Mouse (Mus musculus) stomach, postnatal 0 days (tissue): ENCODE data around the gene Arhgap4. TPM values are rescaled to one million over a fixed set of nuclear protein-coding genes. Genes with fewer than 3 reads are reported as not detected.

Experiments used
- ATAC-seq: fragments of 200-750 bp; cut with Nextera tagmentation; 2 replicates; pipeline ENCODE4 v1.8.0; 2017; ENCODE audit not compliant: low FRiP score, low TSS enrichment
- DNase-seq: peaks from one replicate; pipeline ENCODE4 v3.0.0-alpha.2; 2016; ENCODE audit warnings: low spot score
- H3K27ac ChIP-seq: fragments of 300-500 bp; sonication (generic); replicated peaks from 2 replicates; pipeline ENCODE4 v1.5.1; 2014; ENCODE audit warnings: mild to moderate bottlenecking, control low read depth
- H3K27me3 ChIP-seq: fragments of 300-500 bp; sonication (generic); 2 replicates; pipeline ENCODE4 v1.6.1; 2014; ENCODE audit warnings: low read length; ENCODE audit not compliant: control insufficient read depth, insufficient read depth
- H3K36me3 ChIP-seq: fragments of 300-500 bp; sonication (generic); 2 replicates; pipeline ENCODE4 v1.6.1; 2014; ENCODE audit warnings: low read length, mixed read lengths; ENCODE audit not compliant: control insufficient read depth, insufficient read depth
- H3K4me1 ChIP-seq: fragments of 300-500 bp; sonication (generic); replicated peaks from 2 replicates; pipeline ENCODE4 v1.6.1; 2014; ENCODE audit warnings: antibody characterized with exemption; ENCODE audit not compliant: control insufficient read depth, insufficient read depth
- H3K4me2 ChIP-seq: fragments of 300-500 bp; sonication (generic); replicated peaks from 2 replicates; pipeline ENCODE4 v1.6.1; 2014; ENCODE audit warnings: low read depth, mild to moderate bottlenecking, control low read depth, moderate library complexity
- H3K4me3 ChIP-seq: fragments of 300-500 bp; sonication (generic); 2 replicates; pipeline ENCODE4 v1.5.1; 2014; ENCODE audit warnings: low read depth, low read length, control low read depth
- H3K9ac ChIP-seq: fragments of 300-500 bp; sonication (generic); 2 replicates; pipeline ENCODE4 v1.6.1; 2014; ENCODE audit warnings: mild to moderate bottlenecking, low read length, control low read depth, mixed read lengths
- H3K9me3 ChIP-seq: fragments of 300-500 bp; sonication (generic); 2 replicates; pipeline ENCODE4 v1.6.1; 2016; ENCODE audit warnings: low read length; ENCODE audit not compliant: control insufficient read depth
- CTCF ChIP-seq: IDR thresholded peaks from 2 replicates; pipeline ENCODE4 v1.5.1; 2016; ENCODE audit warnings: antibody characterized with exemption, low read depth, mild to moderate bottlenecking, moderate library complexity
- EP300 ChIP-seq: optimal IDR thresholded peaks from 2 replicates; pipeline ENCODE3; 2016; ENCODE audit warnings: antibody characterized with exemption
- WGBS: fragments of 180-500 bp; shearing (Covaris S2); extraction: QIAGEN DNeasy Blood & Tissue Kit; methylation state at CpG from one replicate; pipeline ENCODE4 v1.1.7; 2014; 5-methylcytosine and 5-hydroxymethylcytosine counted together
- polyA plus RNA-seq: library from polyadenylated mRNA; unstranded; fragments of >200 nt; fragmentation: Nextera tagmentation; extraction: Ambion mirVana; gene quantifications from 2 replicates; pipeline ENCODE4 v1.2.1, GENCODE M21; 2015

The Arhgap4 gene
- polyA plus RNA-seq, 1 experiment from 2014 or later: 1.2 TPM

GRCm38 (mm10) chrX:73966248-73967176 lies 44.8 kb upstream of the Arhgap4 start, which contains the start of gene Hcfc1:
Gene Hcfc1 (minus strand): TSS chrX:73966357.
- peak within 1 kb of the TSS; percentile 76 for H3K9ac ChIP-seq
- peak within 1 kb of the TSS; percentile 59 for H3K4me2 ChIP-seq
- peak; percentile 85 for ATAC-seq
- peak; percentile 90 for DNase-seq
- H3K27me3 ChIP-seq: no peaks in the 10 kb centered on the region
- H3K4me3 ChIP-seq: peak within 1 kb of the TSS; percentile 60
- H3K4me1 ChIP-seq: peaks cover 2% of the 10 kb centered on the region; the same call in 1 of the 2 replicates
- TF ChIP-seq CTCF (no peak), EP300 (no peak)
- H3K36me3 ChIP-seq: no peaks in the 10 kb centered on the region
- no peaks in the 10 kb centered on the region for H3K9me3 ChIP-seq
- peak within 1 kb of the TSS; percentile 97 for H3K27ac ChIP-seq
- 15% methylated on average over 56 of the region's 58 CpGs for WGBS

GRCm38 (mm10) chrX:73965307-73965706 lies 43.6 kb upstream of the Arhgap4 start:
- Histone ChIP-seq H3K9ac (peak overlapping the region; percentile 76; the same call in 1 of the 2 replicates), H3K4me2 (peak overlapping the region; percentile 59), H3K9me3 (no peaks in the 10 kb centered on the region), H3K4me1 (peaks cover 2% of the 10 kb centered on the region; the same call in 1 of the 2 replicates), H3K27me3 (no peaks in the 10 kb centered on the region), H3K4me3 (peak overlapping the region; percentile 60), H3K36me3 (no peaks in the 10 kb centered on the region), H3K27ac (peak overlapping the region; percentile 97; the same call in 1 of the 2 replicates)
- DNase-seq (peak; percentile 23), ATAC-seq (no peak)
- TF ChIP-seq CTCF (no peak), EP300 (no peak)
- WGBS: 10% methylated on average over 20 of the region's 20 CpGs

- peak; percentile 36 for DNase-seq
- ATAC-seq: no peak
- WGBS: 27% methylated on average over 3 of the region's 3 CpGs
- Histone ChIP-seq H3K4me2 (peak overlapping the region; percentile 59), H3K27me3 (no peaks in the 10 kb centered on the region), H3K27ac (peak overlapping the region; percentile 40; the same call in 1 of the 2 replicates), H3K9ac (peak overlapping the region; percentile 45; the same call in 1 of the 2 replicates), H3K9me3 (no peaks in the 10 kb centered on the region), H3K36me3 (no peaks in the 10 kb centered on the region), H3K4me1 (peaks cover 2% of the 10 kb centered on the region; the same call in 1 of the 2 replicates), H3K4me3 (peak overlapping the region; percentile 60)
- TF ChIP-seq EP300 (no peak), CTCF (no peak)
Measured at GRCm38 (mm10) chrX:73964363-73964762, 42.7 kb upstream of the Arhgap4 start.

GRCm38 (mm10) chrX:73954988-73955387 lies 33.3 kb upstream of the Arhgap4 start:
- ATAC-seq (no peak), DNase-seq (no peak)
- Histone ChIP-seq H3K9ac (no peak overlapping the region), H3K27me3 (no peaks in the 10 kb centered on the region), H3K9me3 (no peaks in the 10 kb centered on the region), H3K4me3 (no peak overlapping the region), H3K4me2 (no peak overlapping the region), H3K4me1 (no peaks in the 10 kb centered on the region), H3K36me3 (peaks cover 10% of the 10 kb centered on the region), H3K27ac (no peak overlapping the region)
- WGBS: 92% methylated on average over 6 of the region's 6 CpGs
- TF ChIP-seq EP300: no peak

GRCm38 (mm10) chrX:73952603-73953002 lies 30.9 kb upstream of the Arhgap4 start:
- WGBS: 88% methylated on average over 5 of the region's 5 CpGs
- DNase-seq: no peak
- Histone ChIP-seq H3K4me1 (no peaks in the 10 kb centered on the region), H3K9me3 (no peaks in the 10 kb centered on the region), H3K4me2 (no peak overlapping the region), H3K27me3 (no peaks in the 10 kb centered on the region), H3K4me3 (no peak overlapping the region), H3K36me3 (peaks cover 10% of the 10 kb centered on the region), H3K27ac (no peak overlapping the region), H3K9ac (no peak overlapping the region)
- TF ChIP-seq EP300 (no peak), CTCF (no peak)
- ATAC-seq: no peak

GRCm38 (mm10) chrX:73949341-73949740 lies 27.7 kb upstream of the Arhgap4 start:
- Histone ChIP-seq H3K4me3 (no peak overlapping the region), H3K36me3 (peaks cover 5% of the 10 kb centered on the region; the same call in 1 of the 2 replicates), H3K9ac (no peak overlapping the region), H3K4me2 (no peak overlapping the region), H3K27ac (no peak overlapping the region), H3K9me3 (no peaks in the 10 kb centered on the region), H3K27me3 (no peaks in the 10 kb centered on the region), H3K4me1 (no peaks in the 10 kb centered on the region)
- no peak for TF ChIP-seq CTCF
- TF ChIP-seq EP300: no peak
- DNase-seq (no peak), ATAC-seq (no peak)
- 89% methylated on average over 9 of the region's 10 CpGs for WGBS
